Mouse (Mus musculus): ENCODE results near the gene Cdc20b. TPM values are rescaled to one million over a fixed set of nuclear protein-coding genes. Genes with fewer than 3 reads are reported as not detected.

The Cdc20b gene
- polyA plus RNA-seq, 1 experiment from 2014 or later = not detected

GRCm38 (mm10) chr13:113061746-113062145 is 26.8 kb downstream of the Cdc20b start:
- Histone ChIP-seq H3K36me3 (ENCODE audit: control insufficient read depth, insufficient read depth, low read length) (no peaks in the 10 kb centered on the region), H3K27ac (ENCODE audit: low read length) (no peak overlapping the region), H3K9me3 (ENCODE audit: control insufficient read depth, low read depth, low read length) (no peaks in the 10 kb centered on the region), H3K27me3 (ENCODE audit: control insufficient read depth, insufficient read depth, low read length) (no peaks in the 10 kb centered on the region), H3K4me3 (ENCODE audit: low read depth, low read length) (no peak overlapping the region), H3K9ac (replicated peaks; ENCODE audit: low read depth, low read length) (no peak overlapping the region), H3K4me1 (ENCODE audit: control insufficient read depth, insufficient read depth, low read length) (no peaks in the 10 kb centered on the region), H3K4me2 (replicated peaks; ENCODE audit: low read depth, low read length) (no peak overlapping the region)
- ATAC-seq (ENCODE audit: insufficient number of reproducible peaks, insufficient read depth, low FRiP score, low read depth) = no peak
- 86% methylated on average over 6 of the region's 6 CpGs for WGBS

- H3K36me3 ChIP-seq (ENCODE audit: control insufficient read depth, insufficient read depth, low read length) = no peaks in the 10 kb centered on the region
- no peak overlapping the region for H3K4me3 ChIP-seq (ENCODE audit: low read depth, low read length)
- 91% methylated on average over 9 of the region's 9 CpGs for WGBS
- ATAC-seq (ENCODE audit: insufficient number of reproducible peaks, insufficient read depth, low FRiP score, low read depth) = no peak
- H3K27ac ChIP-seq (ENCODE audit: low read length) = no peak overlapping the region
- no peak overlapping the region for H3K9ac ChIP-seq (replicated peaks; ENCODE audit: low read depth, low read length)
- no peak overlapping the region for H3K4me2 ChIP-seq (replicated peaks; ENCODE audit: low read depth, low read length)
- H3K4me1 ChIP-seq (ENCODE audit: control insufficient read depth, insufficient read depth, low read length) = no peaks in the 10 kb centered on the region
- no peaks in the 10 kb centered on the region for H3K27me3 ChIP-seq (ENCODE audit: control insufficient read depth, insufficient read depth, low read length)
- H3K9me3 ChIP-seq (ENCODE audit: control insufficient read depth, low read depth, low read length) = no peaks in the 10 kb centered on the region
Observed at GRCm38 (mm10) chr13:113064542-113064941, 29.6 kb downstream of the Cdc20b start.

GRCm38 (mm10) chr13:113079021-113079420 is 44.1 kb downstream of the Cdc20b start:
- no peaks in the 10 kb centered on the region for H3K9me3 ChIP-seq (ENCODE audit: control insufficient read depth, low read depth, low read length)
- H3K4me2 ChIP-seq (replicated peaks; ENCODE audit: low read depth, low read length) = no peak overlapping the region
- no peaks in the 10 kb centered on the region for H3K36me3 ChIP-seq (ENCODE audit: control insufficient read depth, insufficient read depth, low read length)
- no peaks in the 10 kb centered on the region for H3K4me1 ChIP-seq (ENCODE audit: control insufficient read depth, insufficient read depth, low read length)
- no peak overlapping the region for H3K4me3 ChIP-seq (ENCODE audit: low read depth, low read length)
- ATAC-seq (ENCODE audit: insufficient number of reproducible peaks, insufficient read depth, low FRiP score, low read depth) = no peak
- 83% methylated on average over 9 of the region's 9 CpGs for WGBS
- no peaks in the 10 kb centered on the region for H3K27me3 ChIP-seq (ENCODE audit: control insufficient read depth, insufficient read depth, low read length)
- no peak overlapping the region for H3K9ac ChIP-seq (replicated peaks; ENCODE audit: low read depth, low read length)
- no peak overlapping the region for H3K27ac ChIP-seq (ENCODE audit: low read length)

GRCm38 (mm10) chr13:113082101-113082500 is 47.2 kb downstream of the Cdc20b start:
- Histone ChIP-seq H3K4me2 (replicated peaks; ENCODE audit: low read depth, low read length) (no peak overlapping the region), H3K9me3 (ENCODE audit: control insufficient read depth, low read depth, low read length) (no peaks in the 10 kb centered on the region), H3K27ac (ENCODE audit: low read length) (no peak overlapping the region), H3K27me3 (ENCODE audit: control insufficient read depth, insufficient read depth, low read length) (no peaks in the 10 kb centered on the region), H3K4me3 (ENCODE audit: low read depth, low read length) (no peak overlapping the region), H3K4me1 (ENCODE audit: control insufficient read depth, insufficient read depth, low read length) (no peaks in the 10 kb centered on the region), H3K9ac (replicated peaks; ENCODE audit: low read depth, low read length) (no peak overlapping the region), H3K36me3 (ENCODE audit: control insufficient read depth, insufficient read depth, low read length) (no peaks in the 10 kb centered on the region)
- WGBS = 66% methylated on average over 1 of the region's 1 CpGs
- no peak for ATAC-seq (ENCODE audit: insufficient number of reproducible peaks, insufficient read depth, low FRiP score, low read depth)

- Histone ChIP-seq H3K9ac (replicated peaks; ENCODE audit: low read depth, low read length) (no peak overlapping the region), H3K9me3 (ENCODE audit: control insufficient read depth, low read depth, low read length) (no peaks in the 10 kb centered on the region), H3K27ac (ENCODE audit: low read length) (no peak overlapping the region), H3K4me1 (ENCODE audit: control insufficient read depth, insufficient read depth, low read length) (no peaks in the 10 kb centered on the region), H3K36me3 (ENCODE audit: control insufficient read depth, insufficient read depth, low read length) (no peaks in the 10 kb centered on the region), H3K4me3 (ENCODE audit: low read depth, low read length) (no peak overlapping the region), H3K27me3 (ENCODE audit: control insufficient read depth, insufficient read depth, low read length) (no peaks in the 10 kb centered on the region), H3K4me2 (replicated peaks; ENCODE audit: low read depth, low read length) (no peak overlapping the region)
- 66% methylated on average over 5 of the region's 5 CpGs for WGBS
- ATAC-seq (ENCODE audit: insufficient number of reproducible peaks, insufficient read depth, low FRiP score, low read depth) = no peak
Observed at GRCm38 (mm10) chr13:113084732-113085131, 49.8 kb downstream of the Cdc20b start.

GRCm38 (mm10) chr13:113087226-113088017 is 52.5 kb downstream of the Cdc20b start:
- 72% methylated on average over 13 of the region's 13 CpGs for WGBS
- Histone ChIP-seq H3K27ac (ENCODE audit: low read length) (no peak overlapping the region), H3K36me3 (ENCODE audit: control insufficient read depth, insufficient read depth, low read length) (no peaks in the 10 kb centered on the region), H3K27me3 (ENCODE audit: control insufficient read depth, insufficient read depth, low read length) (no peaks in the 10 kb centered on the region), H3K9me3 (ENCODE audit: control insufficient read depth, low read depth, low read length) (no peaks in the 10 kb centered on the region), H3K4me3 (ENCODE audit: low read depth, low read length) (no peak overlapping the region), H3K4me2 (replicated peaks; ENCODE audit: low read depth, low read length) (no peak overlapping the region), H3K4me1 (ENCODE audit: control insufficient read depth, insufficient read depth, low read length) (no peaks in the 10 kb centered on the region), H3K9ac (replicated peaks; ENCODE audit: low read depth, low read length) (no peak overlapping the region)
- no peak for ATAC-seq (ENCODE audit: insufficient number of reproducible peaks, insufficient read depth, low FRiP score, low read depth)

GRCm38 (mm10) chr13:113090489-113090888 is 55.6 kb downstream of the Cdc20b start:
- no peaks in the 10 kb centered on the region for H3K27me3 ChIP-seq (ENCODE audit: control insufficient read depth, insufficient read depth, low read length)
- H3K9ac ChIP-seq (replicated peaks; ENCODE audit: low read depth, low read length) = no peak overlapping the region
- H3K4me1 ChIP-seq (ENCODE audit: control insufficient read depth, insufficient read depth, low read length) = no peaks in the 10 kb centered on the region
- ATAC-seq (ENCODE audit: insufficient number of reproducible peaks, insufficient read depth, low FRiP score, low read depth) = no peak
- no peaks in the 10 kb centered on the region for H3K9me3 ChIP-seq (ENCODE audit: control insufficient read depth, low read depth, low read length)
- H3K4me2 ChIP-seq (replicated peaks; ENCODE audit: low read depth, low read length) = no peak overlapping the region
- H3K4me3 ChIP-seq (ENCODE audit: low read depth, low read length) = no peak overlapping the region
- WGBS = 54% methylated on average over 8 of the region's 8 CpGs
- no peaks in the 10 kb centered on the region for H3K36me3 ChIP-seq (ENCODE audit: control insufficient read depth, insufficient read depth, low read length)
- no peak overlapping the region for H3K27ac ChIP-seq (ENCODE audit: low read length)

GRCm38 (mm10) chr13:113094618-113095017 is 59.7 kb downstream of the Cdc20b start:
- Histone ChIP-seq H3K27me3 (ENCODE audit: control insufficient read depth, insufficient read depth, low read length) (no peaks in the 10 kb centered on the region), H3K27ac (ENCODE audit: low read length) (no peak overlapping the region), H3K9ac (replicated peaks; ENCODE audit: low read depth, low read length) (no peak overlapping the region), H3K4me2 (replicated peaks; ENCODE audit: low read depth, low read length) (no peak overlapping the region), H3K9me3 (ENCODE audit: control insufficient read depth, low read depth, low read length) (no peaks in the 10 kb centered on the region), H3K4me3 (ENCODE audit: low read depth, low read length) (no peak overlapping the region), H3K4me1 (ENCODE audit: control insufficient read depth, insufficient read depth, low read length) (no peaks in the 10 kb centered on the region), H3K36me3 (ENCODE audit: control insufficient read depth, insufficient read depth, low read length) (no peaks in the 10 kb centered on the region)
- ATAC-seq (ENCODE audit: insufficient number of reproducible peaks, insufficient read depth, low FRiP score, low read depth) = no peak
- 83% methylated on average over 1 of the region's 1 CpGs for WGBS

- H3K9me3 ChIP-seq (ENCODE audit: control insufficient read depth, low read depth, low read length) = no peaks in the 10 kb centered on the region
- H3K4me1 ChIP-seq (ENCODE audit: control insufficient read depth, insufficient read depth, low read length) = no peaks in the 10 kb centered on the region
- H3K36me3 ChIP-seq (ENCODE audit: control insufficient read depth, insufficient read depth, low read length) = no peaks in the 10 kb centered on the region
- no peak for ATAC-seq (ENCODE audit: insufficient number of reproducible peaks, insufficient read depth, low FRiP score, low read depth)
- no peak overlapping the region for H3K27ac ChIP-seq (ENCODE audit: low read length)
- 67% methylated on average over 3 of the region's 3 CpGs for WGBS
- no peak overlapping the region for H3K4me3 ChIP-seq (ENCODE audit: low read depth, low read length)
- no peak overlapping the region for H3K4me2 ChIP-seq (replicated peaks; ENCODE audit: low read depth, low read length)
- H3K9ac ChIP-seq (replicated peaks; ENCODE audit: low read depth, low read length) = no peak overlapping the region
- no peaks in the 10 kb centered on the region for H3K27me3 ChIP-seq (ENCODE audit: control insufficient read depth, insufficient read depth, low read length)
Observed at GRCm38 (mm10) chr13:113097011-113097410, 62.1 kb downstream of the Cdc20b start.

Data from stomach, embryonic 14.5 days (tissue).